Mouse (Mus musculus) fat pad, adult 2 months (tissue): ENCODE results near the gene Ugt1a6a.

ENCODE experiments used
- DNase-seq: peaks from one replicate; pipeline ENCODE4 v3.0.0-alpha.2; 2011; ENCODE audit warnings: low read depth, low spot score; ENCODE audit errors: extremely low read depth

Gene Ugt1a6a

DNA sequence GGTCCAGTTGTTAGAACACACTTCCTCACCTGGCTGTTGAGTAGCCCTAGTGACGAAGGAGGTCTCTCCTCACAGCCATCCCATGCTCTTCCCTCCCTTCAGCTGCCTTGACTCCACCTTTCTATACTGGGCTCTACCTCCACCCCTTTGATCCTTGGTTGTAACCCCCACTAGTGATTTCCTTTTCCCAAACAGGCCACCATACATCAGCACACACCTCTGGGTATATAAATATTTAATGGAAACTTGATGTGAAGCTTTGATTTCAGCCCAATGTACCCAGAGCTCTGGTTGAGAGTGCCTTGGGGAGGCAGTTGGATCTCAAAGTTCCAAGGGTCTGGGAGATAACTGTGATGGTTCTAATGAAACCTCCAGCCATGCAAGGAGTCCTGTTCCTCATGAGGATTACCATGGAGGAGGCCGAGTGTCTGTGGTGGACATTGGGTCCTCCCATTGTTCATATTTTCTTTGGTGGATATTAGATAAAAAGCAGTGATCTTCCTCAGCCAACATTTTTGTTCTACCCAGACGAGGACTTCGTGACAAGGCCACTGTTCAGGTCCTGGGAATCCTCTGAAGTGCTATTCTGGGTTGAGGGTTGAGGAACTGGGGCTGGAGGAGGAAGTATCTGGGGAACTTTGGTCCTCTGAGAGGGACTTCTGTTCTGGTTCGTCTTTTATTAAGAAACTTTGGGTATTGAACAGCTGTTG, 92.2 kb downstream of the Ugt1a6a start, which contains the start of gene Mroh2a:
Gene Mroh2a, plus strand, starts transcription at position 317 of the 710 bp plus-strand sequence.
- DNase-seq, result no peak

DNA sequence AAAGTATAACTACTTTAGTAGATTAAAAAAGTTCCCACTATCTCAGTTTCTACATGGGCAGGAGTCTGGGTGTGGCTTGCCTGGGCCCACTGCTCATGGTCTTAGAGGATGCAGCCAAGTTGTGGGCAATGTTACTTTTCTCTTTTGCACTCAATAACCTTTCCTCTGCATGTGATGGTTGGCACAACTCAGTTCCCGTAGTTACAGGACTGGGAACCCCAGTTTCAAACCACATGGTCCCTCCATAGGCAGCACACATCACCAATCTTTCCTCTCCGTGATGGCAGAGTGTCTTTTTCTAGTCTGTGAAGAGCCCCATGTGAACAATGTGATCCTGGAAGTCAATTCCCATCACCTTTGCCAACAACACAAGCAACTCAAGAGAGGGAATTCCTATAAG, 92.9 kb downstream of the Ugt1a6a start:
- no peak for DNase-seq

DNA sequence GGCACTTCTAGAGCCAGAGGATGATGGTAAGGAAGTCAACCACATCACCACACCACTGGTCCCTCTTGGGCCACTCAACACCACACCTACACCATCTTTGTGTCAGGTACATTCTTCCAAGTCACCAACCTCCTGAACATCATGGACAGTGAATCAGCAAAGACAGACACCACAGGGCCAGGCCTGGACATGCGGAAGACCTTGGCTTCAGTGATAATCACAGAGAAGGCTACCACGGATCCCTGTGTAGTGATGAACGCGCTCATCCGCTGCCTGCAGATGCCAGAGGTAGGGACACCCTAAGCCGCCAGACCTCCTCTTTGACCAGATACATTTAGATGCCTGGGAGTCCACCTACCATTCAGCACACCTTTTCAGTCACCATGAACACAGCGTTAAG, 93.5 kb downstream of the Ugt1a6a start:
- no peak for DNase-seq

DNA sequence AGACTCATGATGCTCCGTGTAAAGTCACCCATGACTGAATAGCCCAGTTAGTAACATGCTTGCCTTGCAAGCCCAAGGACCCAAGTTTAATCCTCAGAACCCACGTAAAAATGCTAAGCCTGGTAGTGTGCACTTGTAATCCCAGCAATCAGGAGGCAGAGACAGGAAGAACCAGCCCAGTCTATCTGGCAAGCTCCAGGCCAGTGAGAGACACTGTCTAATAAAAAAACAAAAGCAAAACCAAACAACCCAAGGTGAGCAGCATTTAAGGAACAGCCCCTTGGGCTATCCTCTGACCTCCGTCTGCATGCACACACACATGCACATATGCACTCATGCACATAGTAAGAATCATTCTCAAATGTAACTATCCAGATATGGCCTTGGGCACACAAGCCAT, 95.0 kb downstream of the Ugt1a6a start:
- DNase-seq, result no peak

DNA sequence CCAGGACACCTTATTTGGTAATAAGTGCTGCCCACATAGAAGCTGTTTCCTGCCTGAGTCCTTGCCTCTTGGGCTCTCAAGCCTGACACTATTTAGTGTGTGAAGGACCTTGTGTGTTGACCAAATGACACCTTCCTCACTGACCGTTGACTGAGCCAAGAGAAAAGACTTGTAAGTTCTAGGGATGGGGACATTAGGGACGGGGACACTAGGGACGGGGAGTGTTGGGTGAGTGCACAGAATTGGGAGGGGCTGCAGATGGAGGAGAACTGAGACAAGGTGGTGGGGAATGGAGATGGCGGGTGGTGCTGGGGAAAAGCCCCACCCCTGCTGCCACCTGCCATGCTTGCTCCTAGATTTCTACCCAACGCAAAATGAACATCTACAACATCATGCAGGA, 95.4 kb downstream of the Ugt1a6a start:
- no peak for DNase-seq

GRCm38 (mm10) chr1:88230421-88230820, 95.8 kb downstream of the Ugt1a6a start:
- DNase-seq, result no peak

- no peak for DNase-seq
Measured at GRCm38 (mm10) chr1:88230981-88231802, 96.6 kb downstream of the Ugt1a6a start.

- no peak for DNase-seq
Measured at GRCm38 (mm10) chr1:88231803-88232499, 97.3 kb downstream of the Ugt1a6a start.

- DNase-seq, result no peak
Measured at GRCm38 (mm10) chr1:88232664-88233380, 98.2 kb downstream of the Ugt1a6a start.

DNA sequence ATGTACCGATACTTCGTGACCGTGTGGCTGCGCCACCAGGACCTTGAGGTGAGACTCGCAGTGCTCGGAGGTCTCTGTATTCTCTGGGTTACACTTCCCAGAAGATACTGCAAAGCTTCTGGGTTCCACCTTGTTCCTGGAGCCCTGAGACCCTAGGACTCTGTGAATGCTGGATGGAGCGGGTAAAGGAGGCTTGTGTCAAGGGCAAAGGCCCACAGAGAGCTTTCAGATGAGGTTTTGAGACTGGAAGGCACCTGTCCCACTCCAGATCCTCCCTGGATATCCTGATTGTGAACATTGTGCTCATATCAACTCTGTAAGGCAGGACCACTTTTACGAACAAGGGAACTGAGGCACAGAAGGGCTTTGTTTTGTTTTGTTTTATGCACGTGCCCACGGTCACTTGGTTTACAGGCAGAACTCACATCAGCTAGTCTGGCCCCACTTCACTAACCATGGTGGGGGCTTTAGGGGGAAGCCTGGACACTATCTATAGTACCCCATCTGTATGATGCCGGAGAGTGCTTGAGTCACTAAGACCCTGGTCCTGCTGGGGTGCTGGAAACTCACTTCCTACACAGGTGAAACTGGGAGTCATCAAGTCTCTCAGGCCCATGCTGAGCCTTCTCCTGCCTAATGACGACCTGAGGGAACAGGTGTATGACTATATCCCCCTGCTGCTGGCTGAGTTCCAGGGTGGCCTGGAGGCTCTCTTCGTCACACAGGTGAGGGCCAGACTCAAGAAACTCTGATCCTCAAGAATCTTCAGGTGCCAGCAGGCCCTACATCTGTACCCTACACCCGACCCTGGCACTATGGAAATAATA, 99.0 kb downstream of the Ugt1a6a start:
- no peak for DNase-seq

GRCm38 (mm10) chr1:88234248-88234610, 99.6 kb downstream of the Ugt1a6a start:
- no peak for DNase-seq

- DNase-seq, result no peak
Measured at GRCm38 (mm10) chr1:88234646-88235045, 100.0 kb downstream of the Ugt1a6a start.

DNA sequence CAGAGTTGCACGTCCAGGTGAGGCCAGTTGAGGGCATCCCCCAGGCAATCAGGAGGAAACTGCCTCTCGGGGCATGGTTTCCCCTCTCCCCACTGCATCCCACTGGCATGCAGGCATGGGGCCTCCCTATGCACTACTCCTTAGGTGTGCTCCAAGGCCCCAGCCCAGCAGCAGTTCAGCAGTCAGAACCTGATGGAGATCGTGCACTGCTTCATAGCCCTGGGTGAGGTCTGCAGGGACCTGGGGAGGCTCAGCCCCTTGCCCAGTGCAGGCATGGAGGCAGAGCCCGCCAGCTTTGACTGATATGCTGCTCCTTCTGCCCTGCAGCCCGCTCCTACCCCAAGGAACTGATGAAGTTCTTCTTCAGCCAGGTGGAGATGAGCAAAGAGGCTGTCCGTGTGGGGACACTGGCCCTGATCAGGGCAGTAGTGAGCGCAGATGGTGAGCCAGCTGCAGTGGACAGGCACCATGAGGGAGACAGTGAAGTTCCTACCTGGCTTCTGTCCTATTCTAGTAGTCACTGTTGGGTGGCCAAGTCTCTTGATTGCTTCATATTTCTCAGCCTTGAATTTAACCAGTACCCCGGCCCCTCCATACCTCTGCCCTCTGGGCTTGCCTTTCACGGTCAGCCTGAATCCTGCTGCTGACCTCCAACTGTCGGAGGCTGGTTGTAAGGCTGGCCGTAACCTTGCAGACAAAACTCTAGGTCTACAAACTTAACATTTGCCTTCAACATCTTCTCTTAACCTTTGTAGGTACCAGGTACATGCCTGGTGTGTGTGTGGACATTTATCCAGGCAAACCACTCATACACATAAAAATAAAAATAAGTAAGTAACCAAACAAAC, 100.7 kb downstream of the Ugt1a6a start:
- DNase-seq, result no peak

DNA sequence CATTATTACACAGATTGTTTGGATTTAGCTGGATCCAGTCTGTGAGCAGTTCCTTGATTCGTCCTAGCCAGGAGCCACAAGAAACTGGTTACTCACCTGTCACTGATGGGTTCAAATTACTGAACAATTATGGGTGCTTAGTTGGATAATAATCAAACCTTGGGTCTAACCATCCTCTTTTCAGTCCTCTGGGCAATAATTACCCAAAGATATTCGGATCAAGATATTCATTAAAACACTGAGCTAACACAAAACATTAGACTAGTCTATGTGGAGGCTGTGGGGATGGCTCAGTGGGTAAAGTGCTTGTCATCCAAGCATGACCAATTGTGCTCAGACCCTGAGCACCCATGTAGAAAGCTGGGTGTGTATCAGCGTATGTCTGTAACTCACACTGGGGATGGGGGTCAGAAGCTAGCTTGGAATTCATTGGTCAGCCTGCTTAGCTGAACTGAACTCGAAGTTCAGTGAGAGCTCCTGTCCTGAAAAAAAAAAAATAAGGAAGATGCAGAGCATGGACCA, 101.3 kb downstream of the Ugt1a6a start:
- DNase-seq, result no peak

DNA sequence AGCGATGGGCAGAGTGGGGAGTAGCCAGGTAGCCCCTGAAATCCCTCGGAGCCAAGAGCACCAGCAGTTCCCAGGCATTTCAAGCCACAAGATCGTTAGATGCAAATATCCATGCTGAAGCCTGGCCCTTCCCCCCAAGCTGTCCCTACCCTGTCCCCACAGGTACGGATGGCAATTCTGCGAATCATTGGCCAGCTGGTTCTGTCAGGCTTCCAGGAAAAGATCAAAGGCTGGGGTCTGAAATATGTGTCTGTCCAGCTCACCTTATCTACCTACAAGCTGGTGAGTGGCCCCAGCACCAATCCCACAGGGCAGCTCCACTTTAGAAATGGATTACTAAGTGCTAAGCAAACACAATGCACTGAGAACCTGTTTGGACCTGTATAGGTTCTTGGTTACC, 102.7 kb downstream of the Ugt1a6a start:
- no peak for DNase-seq

- DNase-seq, result no peak
Measured at GRCm38 (mm10) chr1:88238771-88239170, 104.2 kb downstream of the Ugt1a6a start.

DNA sequence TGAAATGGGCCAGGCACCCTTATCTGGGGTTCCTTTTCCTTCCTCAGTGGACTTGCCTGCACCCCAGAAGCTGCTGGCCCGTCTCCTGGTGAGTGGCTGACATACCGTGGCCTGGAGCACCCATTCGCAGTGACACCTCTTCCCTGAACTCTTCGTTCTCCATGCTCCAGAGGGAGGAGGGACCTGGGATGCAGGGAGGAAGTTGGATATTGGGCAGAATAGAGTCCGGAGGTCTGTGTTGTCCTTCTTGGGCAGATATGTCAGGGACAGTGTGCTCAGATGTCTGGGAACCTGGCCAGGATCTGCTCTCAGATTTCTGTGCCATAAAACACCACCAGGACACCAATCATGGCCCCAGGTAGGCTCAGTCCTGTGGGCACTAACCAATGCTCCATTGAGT, 105.5 kb downstream of the Ugt1a6a start:
- no peak for DNase-seq

- DNase-seq, result no peak
Measured at GRCm38 (mm10) chr1:88240579-88240978, 106.0 kb downstream of the Ugt1a6a start.

- no peak for DNase-seq
Measured at GRCm38 (mm10) chr1:88243861-88244260, 109.3 kb downstream of the Ugt1a6a start.
